Mouse (Mus musculus) myocyte (in vitro differentiated cells): ENCODE results near the gene Atg2a.

Source experiments
- CEBPB ChIP-seq: IDR thresholded peaks from 2 replicates; pipeline ENCODE4 v1.6.1; 2011; ENCODE audit warnings: mild to moderate bottlenecking, moderate library complexity; ENCODE audit not compliant: poor library complexity, insufficient read depth, severe bottlenecking
- E2F4 ChIP-seq: IDR thresholded peaks from one replicate; pipeline ENCODE4 v1.6.1; 2011; ENCODE audit warnings: mild to moderate bottlenecking, control low read depth, moderate library complexity; ENCODE audit not compliant: insufficient read depth
- MAX ChIP-seq: IDR thresholded peaks from one replicate; pipeline ENCODE4 v1.6.1; 2011; ENCODE audit warnings: low read depth, mild to moderate bottlenecking, control low read depth
- MYOD1 ChIP-seq, 3 experiments: IDR thresholded peaks; one replicate each; pipeline ENCODE4 v1.6.1; 2011; ENCODE audit warnings: control low read depth in 2 of 3, low read depth in 2 of 3, mild to moderate bottlenecking in 2 of 3, moderate library complexity in 1 of 3; ENCODE audit not compliant: insufficient read length in 2 of 3, control insufficient read depth in 1 of 3
- MYOG ChIP-seq, 3 experiments: IDR thresholded peaks; one replicate each; pipeline ENCODE4 v1.6.1; 2011; ENCODE audit warnings: control low read depth in 2 of 3, low read depth in 2 of 3, mild to moderate bottlenecking in 2 of 3; ENCODE audit not compliant: insufficient read length in 2 of 3, control insufficient read depth in 1 of 3, insufficient read depth in 1 of 3
- POLR2A ChIP-seq: IDR thresholded peaks from one replicate; pipeline ENCODE4 v1.6.1; 2011; ENCODE audit warnings: low read depth, mild to moderate bottlenecking, control low read depth, moderate library complexity; ENCODE audit not compliant: insufficient read length
- POLR2AphosphoS2 ChIP-seq: IDR thresholded peaks from one replicate; pipeline ENCODE4 v1.6.1; 2011; ENCODE audit warnings: low read depth, control low read depth; ENCODE audit not compliant: insufficient read length
- SRF ChIP-seq: IDR thresholded peaks from one replicate; pipeline ENCODE4 v1.6.1; 2011; ENCODE audit warnings: low read depth; ENCODE audit not compliant: control insufficient read depth, insufficient read length
- TCF12 ChIP-seq: IDR thresholded peaks from one replicate; pipeline ENCODE4 v1.6.1; 2011; ENCODE audit warnings: mild to moderate bottlenecking, control low read depth; ENCODE audit not compliant: poor library complexity, insufficient read depth, severe bottlenecking
- TCF3 ChIP-seq: IDR thresholded peaks from one replicate; pipeline ENCODE4 v1.6.1; 2011; ENCODE audit warnings: low read depth, control low read depth; ENCODE audit not compliant: insufficient read length
- USF1 ChIP-seq: IDR thresholded peaks from one replicate; pipeline ENCODE4 v1.6.1; 2011; ENCODE audit warnings: low read depth, mild to moderate bottlenecking, control low read depth, moderate library complexity

- TF ChIP-seq USF1 (no peak), CEBPB (no peak), POLR2A (no peak), MAX (no peak), TCF12 (no peak), MYOD1 (IDR thresholded peaks at IDR 0.05; ENCODE audit: control insufficient read depth in 1 of 3, insufficient read length in 2 of 3, low read depth in 2 of 3) (peak in 2 of 3 experiments; percentile 63 to 70), POLR2AphosphoS2 (no peak), E2F4 (no peak), MYOG (IDR thresholded peaks at IDR 0.05; ENCODE audit: control insufficient read depth in 1 of 3, insufficient read depth in 1 of 3, insufficient read length in 2 of 3, low read depth in 2 of 3) (peak in 2 of 3 experiments; percentile 84 to 87), SRF (no peak), TCF3 (peak; percentile 41)
These were observed 11.6 kb downstream of the Atg2a start for GRCm38 (mm10) chr19:6253021-6253420.
